Mouse (Mus musculus) mesoderm, embryonic 11.5 days (tissue): ENCODE results near the gene Lrg1.

ENCODE experiments used
- DNase-seq: peaks from one replicate; pipeline ENCODE4 v3.0.0-alpha.2; 2012; ENCODE audit warnings: low read depth, low spot score

Lrg1 gene

DNA sequence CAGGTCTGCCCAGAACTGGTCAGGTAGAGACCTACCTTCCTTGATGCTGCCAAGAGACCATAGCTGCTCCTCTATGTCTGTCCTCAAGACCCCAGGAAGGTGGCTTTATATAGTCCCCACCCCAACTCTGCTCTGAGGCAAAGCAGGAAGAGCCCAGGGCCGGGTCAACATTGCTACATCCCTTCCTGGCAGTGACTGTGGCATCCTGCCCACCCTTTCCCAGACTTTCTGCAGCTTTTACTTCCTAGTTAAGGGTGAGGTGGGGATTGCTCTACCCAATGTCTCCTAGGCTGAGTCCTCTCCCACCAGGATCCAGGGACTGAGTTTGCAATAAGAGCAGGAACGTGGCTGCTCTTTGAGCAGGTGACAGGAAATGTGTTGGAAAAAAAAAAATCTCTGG is at the start of gene Lrg1:
Lrg1 (minus strand) TSS at position 176 of the 400 bp plus-strand sequence.
- no peak for DNase-seq

DNA sequence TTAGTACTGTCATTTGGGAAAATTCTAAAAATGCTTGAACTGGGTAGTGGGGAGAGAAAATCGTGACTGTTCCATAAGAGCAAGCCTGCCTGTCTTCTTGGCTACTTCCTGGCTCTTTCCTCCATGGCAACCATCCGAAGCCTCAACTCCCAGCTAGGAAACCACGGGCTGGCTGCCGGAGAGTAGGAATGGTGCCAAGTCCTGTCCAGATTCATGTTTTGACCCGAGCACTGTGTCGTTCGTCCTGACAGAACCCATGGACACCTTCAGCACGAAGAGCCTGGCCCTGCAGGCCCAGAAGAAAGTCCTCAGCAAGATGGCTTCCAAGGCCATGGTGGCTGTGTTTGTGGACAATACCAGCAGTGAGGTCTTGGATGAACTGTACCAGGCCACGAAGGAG is 49.7 kb upstream of the Lrg1 start:
- DNase-seq, result no peak

DNA sequence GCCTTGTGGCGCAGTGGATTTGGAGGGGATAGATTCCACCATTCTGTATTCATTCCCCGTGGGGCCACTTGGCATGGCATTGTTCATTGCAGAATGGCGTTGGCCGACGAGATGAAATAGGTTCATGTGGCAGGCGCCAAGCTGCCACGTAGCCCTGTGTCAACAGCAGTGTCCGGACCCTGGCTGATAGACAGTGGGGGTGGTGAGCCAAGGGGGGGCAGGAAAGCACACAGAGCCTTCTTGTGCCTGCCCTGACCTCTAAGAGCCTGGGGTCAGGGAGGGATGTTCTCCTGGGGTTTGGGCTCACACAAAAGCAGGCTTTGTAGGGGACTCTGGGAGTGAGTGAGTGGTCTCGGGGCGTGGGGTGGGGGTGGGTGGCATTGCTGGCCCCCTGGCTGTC is 48.8 kb upstream of the Lrg1 start:
- DNase-seq, result peak; percentile 50

DNA sequence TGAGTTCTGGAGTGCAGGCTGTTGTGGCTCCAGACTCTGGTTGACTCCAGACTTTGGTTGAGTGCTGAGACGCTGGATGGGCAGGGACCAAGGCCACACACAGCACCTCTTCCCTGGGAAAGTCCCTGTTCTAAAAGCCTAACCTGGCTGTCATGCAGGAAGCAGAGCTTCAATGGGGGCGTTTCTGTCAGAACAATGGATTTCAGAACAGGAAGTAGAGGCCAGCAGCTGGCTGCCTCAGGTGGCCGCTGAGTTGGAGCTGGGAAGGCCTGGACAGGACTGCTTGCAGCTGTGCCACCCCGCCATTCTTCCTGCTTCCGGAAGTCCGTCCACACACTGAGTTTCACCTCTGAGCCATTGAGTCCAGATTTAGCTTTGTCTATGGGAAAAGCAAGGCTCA is 48.0 kb upstream of the Lrg1 start:
- DNase-seq, result no peak

DNA sequence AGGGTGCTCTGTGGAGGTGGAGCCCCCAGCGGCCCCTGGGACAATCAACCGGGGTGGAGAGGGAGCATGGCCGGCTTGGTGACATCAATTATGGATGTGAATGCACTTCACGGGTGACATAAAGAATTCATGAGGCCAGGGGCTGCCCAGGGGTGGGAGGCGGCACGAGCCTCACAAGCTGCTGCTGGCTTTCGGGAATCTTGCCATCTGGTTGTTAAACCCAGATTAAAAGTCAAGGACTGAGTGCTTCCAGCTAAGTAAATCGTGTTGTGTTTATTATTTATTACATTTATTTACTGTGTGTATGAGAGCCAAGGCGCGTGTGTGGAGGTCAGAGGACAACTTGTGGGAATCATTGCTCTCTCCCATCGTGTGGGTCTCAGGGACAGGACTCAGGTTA is 43.9 kb upstream of the Lrg1 start:
- no peak for DNase-seq

DNA sequence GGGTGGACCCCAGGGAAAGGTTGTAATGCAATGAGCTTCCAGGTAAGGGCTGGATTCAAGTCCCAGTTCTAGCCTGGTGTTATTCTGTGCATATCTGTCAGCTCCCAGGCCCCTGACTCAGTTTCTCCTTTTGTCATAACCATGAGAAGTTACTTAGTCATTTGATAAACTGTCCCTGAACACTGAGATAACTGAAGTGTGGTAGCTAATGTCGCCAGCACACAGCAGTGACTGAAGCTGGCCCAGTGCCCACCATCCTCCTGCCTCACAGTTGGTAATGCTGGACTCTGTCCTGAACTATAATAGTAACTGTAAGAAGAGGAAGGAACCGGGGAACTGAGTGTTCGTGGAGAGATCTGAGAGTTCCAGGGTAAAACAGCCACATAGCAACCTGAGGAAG is 42.7 kb upstream of the Lrg1 start:
- no peak for DNase-seq

DNA sequence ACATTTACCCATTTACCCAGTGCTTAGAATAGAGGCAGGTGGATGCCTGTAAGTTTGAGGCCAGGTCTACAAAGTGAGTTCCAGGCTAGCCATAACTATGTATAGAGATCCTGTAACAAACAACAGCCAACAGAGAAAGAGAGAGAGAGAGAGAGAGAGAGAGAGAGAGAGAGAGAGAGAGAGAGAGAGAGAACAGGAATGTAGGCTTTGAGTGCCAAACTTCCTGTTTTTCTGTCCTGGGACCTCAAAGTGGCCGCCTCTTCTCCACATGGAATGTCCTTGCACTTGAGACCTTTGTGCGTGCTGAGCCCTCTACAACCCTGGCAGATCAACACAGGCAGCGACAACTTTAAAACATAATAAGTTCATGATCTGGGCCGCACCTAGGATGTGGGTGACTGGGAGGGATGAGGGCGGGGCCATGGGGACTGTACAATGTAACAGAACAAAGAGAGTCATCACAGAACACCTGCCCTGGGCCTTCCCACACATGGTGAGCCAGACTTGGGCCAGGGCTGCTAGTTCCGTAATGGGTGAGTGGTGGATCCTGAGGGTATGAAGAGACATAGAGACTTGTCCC is 41.8 kb upstream of the Lrg1 start:
- DNase-seq, result no peak

DNA sequence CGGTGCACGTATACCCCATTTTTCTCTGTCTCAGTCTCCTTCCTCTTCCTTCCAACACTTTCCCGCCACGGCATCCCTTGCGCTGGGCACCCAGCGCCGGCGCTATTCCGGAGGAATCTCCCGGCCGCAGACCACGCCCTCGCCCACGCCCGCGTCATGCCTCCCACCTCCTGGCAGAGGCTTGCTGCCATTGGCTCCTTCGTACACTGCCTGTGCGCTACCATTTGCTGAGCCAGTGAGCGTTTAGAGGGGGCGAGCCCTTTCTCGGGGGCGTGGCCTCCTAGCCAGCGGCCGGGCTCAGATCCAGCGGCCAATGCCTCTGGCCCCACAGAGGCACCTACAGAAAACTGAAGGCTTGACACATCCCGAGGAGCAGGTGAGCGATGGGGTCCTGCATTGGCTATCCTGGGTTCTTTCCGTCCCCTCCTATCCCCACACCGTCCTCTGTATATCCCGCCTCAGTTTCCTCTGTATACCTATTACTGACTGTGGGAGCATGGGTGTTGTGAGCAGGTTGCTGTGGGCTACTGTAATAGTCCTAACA is 40.5 kb upstream of the Lrg1 start, which contains the start of gene Tnfaip8l1:
Tnfaip8l1 (plus strand) TSS at position 247 of the 544 bp plus-strand sequence.
- peak; percentile 94 for DNase-seq

DNA sequence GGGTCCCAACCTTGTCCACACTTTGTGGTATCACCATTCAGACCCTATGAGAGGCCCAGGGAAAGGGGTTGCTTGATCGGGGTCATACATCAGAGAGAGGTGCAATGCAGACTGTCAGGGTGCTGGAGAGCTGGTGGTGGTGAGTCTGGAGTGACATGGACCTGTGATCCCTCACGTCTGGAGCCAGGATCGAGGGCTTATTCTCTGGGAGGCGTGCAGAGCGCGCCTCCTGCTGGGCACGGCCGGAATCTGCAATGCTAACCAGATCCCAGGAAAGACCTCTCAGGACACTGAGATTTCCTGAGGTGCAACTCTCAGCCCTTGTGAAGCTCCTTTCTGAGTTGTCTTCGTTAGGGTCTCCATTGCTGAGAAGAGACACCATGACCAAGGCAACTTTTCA is 37.9 kb upstream of the Lrg1 start:
- peak; percentile 85 for DNase-seq

DNA sequence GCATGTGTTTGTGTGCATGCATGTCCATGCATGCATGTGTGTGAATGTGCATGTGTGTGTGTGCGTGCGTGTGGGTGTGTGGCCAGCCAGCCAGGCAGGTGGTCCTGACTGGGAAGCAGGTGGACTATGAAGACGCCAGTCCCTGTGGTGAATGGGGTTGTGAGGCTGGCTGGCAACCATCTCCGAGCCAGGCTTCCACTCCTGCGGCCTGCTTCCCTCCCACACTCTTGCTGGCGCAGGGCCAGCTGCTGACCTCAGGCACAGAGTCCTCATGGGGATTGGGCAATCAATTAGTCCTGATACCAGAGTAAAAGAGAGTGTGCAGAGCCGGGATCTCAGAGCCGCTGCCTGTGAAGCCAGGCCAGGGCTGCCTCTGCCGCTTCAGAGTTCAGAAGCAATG is 31.8 kb upstream of the Lrg1 start:
- DNase-seq, result peak; percentile 87

DNA sequence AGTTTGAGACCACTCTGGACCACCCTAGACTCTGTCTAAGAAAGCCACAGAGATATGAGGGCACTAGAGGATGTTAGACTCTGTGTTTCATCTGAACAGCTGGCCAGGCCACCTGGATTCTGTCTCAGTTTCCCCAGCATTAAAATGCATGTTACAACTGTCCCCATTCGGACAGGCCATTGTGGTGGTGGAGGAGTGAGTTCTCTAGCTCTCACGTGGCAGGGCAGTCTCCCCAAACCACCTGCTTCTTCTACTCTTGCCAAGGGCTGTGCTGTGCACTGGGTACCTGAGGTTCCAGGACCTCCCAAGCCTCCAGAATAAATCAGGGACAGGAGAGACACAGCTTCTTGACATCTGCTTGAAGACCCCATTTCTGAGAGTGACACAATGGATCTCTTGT is 28.1 kb upstream of the Lrg1 start:
- no peak for DNase-seq

DNA sequence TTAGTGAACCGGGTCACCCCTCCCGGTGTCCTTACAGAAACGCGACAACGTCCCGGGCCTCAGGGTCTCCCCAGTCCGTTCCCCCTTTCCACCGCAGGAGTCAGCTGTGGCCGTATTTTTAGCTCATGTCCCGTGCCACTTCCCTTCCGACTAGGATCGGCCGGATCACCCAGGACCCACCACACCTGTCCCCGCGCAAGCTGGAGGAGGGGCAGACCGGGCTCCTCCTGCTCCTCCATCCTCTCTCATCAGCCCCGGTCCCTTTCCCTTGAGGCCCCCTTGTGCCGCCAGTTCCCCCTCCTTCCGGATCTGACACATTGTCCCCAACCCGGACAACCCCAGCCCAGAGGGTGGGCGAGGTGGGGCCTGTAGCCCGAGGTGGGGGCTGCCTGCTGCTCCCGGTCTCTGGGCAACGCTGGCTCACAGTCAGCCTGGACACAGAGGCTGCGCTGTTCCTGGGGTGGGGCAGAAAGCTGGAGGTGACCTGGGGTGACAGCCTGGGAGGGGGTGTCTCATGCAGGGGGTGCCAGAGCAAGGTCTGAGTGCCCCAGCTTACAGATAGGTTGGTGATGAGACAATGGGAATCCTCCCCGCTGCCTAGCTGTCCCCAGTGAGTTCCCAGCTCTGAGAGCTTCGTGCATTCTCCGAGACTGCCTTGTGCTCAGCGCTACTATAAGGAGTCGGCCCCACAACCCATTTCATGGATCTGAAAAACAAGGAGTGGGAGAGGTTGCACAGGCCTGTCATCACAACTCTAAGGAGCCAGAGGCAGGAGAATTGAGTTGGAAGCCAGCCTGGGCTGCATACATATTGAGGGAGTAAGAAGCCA is 27.2 kb upstream of the Lrg1 start:
- no peak for DNase-seq

DNA sequence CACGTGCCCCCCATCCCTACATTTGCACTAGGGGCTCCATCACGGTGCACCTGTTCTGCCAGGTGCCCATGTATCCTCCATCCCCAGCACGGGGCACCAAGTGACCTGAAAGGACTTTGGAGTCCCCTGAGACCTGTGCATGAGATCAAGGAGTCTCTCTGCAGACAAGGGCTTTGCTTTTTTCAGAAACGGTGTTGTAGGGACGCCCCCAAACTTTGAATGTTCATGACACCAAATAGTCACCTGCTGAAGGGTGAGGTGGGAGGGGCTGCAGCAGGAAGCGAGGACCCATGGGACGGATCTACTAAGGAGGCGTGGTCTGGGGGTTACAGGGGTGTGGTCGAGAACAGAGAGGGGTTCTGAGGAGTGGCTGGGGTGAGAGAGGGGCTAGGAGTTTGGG is 26.5 kb upstream of the Lrg1 start:
- DNase-seq, result no peak

DNA sequence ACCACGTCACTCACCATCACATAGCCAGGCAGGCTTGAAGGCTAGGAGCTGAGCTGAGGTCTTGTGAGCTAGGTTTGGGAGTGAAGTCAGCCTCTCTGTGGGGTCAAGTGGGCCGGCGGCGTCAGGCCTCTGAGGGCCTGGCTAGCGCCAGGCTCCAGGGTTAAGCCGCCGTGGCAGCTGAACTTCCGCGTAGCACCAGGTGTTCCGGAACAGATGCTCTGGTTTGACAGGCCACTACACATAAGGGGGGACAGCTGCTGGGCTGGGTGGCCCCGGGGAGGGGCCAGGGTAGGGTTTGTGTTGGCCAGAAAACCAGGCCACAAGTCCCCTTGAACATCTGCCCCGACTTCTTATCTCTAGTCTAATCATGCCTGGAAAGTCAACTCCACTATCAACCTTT is 25.6 kb upstream of the Lrg1 start:
- DNase-seq, result no peak

DNA sequence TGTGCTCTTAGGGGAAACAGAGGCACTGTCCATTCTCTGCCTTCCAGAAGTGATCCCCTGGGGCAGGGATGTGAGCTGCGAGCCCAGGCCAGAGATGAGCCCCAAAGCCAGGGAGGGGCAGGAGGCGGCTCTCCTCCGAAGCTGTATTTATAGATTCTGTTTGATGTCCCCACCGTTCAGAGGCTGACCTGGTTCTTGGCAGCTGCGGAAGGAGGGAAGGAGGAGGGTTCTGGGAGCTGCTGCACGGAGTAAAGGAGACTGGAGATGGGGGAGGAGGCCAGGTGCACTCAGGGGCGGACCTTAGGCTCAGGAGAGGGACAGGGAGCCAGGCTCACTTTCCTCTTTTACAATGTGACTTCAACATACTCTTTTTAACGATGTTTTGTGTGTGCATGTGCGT is 24.3 kb upstream of the Lrg1 start:
- DNase-seq, result no peak

DNA sequence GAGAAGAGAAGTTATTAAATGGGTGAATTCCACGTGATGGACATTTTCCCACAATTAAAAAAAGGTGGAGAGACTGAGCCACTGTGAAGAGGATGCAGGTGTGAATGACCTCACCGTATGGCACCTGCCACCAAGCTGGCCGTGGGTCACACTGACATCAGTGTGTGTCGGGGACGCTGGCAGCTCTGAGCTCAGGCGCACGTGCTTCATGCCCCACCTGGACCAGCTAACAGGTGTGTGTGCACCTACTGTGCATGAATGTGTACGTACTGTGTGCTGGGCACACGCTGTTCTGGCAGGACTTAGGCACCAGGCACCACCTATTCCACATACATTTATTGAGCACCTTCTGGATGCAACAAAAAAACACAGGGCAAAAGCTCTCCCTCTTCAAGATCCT is 22.7 kb upstream of the Lrg1 start:
- no peak for DNase-seq

DNA sequence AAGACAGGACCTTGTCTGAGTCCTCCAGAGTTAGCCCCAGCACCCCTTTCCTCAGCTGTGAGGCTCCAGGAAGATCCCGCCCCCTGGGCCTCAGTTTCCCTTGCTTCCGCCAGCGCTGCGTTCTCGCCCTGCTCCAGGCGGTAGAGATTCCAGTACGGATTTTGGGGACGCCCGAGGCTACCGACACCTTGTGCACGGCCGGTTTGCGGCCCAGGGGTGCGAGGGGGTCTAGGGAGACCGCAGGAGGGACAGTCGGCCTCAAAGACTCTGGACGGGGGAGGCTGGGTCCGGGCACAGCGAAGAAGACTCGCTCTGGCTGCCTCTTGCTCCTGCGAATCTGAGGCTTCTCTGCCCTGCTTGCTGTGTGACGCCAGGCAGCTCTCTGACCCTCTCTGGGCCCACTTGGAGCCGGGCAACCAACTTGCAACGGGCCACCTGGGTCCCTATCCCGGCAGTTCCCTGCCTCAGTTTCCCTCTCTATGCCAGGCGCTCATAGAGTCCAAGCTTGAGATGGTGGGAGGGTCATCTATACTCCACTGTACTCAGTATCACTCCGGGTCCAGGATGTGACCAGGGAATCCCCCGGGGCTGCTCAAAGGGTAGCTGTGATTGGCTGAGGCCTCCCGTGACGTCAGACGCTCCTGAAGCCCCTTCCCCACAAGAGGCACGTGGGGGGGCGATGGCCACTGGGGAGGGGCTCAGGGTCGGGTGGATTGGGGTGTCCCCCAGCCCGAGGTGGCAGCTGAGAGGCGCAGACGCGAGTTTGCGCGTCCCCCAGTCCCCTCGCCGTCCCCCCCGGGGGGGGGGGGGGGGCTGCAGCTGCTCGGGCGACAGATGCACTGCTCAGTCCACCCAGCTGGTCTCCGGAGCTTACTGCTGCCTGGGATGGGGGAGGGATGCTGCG is 20.2 kb upstream of the Lrg1 start:
- peak; percentile 67 for DNase-seq

DNA sequence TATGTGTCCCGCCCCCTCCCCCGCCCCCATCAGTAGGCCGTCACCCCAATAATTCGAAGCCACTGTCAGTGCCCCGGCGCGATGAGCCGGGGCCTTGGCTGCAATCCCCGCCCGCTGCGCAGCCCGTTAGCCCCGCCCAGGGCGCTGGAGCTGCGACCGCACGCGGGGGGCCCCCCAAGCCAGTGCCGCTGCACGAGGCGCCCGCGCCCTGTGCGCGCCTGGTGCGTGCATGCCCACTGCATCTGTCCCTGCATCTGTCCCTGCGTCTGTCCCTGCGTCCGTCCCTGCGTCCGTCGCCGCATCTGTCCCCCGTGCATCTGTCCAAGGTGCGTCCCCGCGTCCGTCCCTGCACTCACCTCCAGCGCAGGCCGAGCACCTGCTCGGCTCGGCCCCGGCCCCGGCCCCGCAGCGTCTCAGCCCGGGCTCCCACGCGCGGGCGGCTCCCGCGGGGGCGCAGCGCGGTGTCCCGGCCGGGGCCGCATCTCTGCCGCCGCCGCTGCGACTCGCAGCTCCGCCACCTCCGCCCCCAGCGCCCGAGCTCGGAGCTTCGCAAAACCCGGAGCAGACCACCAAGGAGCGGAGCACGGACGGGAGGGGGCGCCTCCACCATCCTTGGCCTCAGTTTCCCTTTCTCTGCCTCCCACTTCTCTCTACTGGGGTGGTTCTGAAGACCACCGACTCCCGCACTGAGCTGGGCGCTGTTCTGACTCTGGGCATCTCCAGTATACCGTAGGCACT is 18.2 kb upstream of the Lrg1 start, which contains the start of gene Sema6b:
Sema6b (minus strand) TSS at position 486 of the 738 bp plus-strand sequence.
- DNase-seq, result peak; percentile 70

DNA sequence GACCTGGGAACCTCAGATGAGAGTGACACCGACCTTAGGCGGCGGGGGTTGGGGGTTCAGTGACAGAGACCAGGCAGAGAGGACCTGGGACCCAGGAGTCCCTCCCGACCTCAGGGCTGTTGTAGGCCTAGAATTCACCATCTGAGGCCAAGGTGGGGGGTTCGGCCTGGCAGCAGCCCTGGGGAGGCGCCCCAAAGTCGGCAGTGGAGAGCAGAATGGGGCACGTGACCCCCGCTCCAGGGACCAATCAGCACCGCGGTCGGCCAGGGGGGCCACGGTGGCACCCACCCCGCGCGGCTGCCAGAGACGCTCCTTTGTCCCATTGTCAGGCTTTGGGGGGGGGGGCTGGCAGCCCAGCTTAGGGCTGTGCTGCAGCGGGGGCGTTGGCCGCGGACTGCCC is 17.6 kb upstream of the Lrg1 start:
- DNase-seq, result no peak

DNA sequence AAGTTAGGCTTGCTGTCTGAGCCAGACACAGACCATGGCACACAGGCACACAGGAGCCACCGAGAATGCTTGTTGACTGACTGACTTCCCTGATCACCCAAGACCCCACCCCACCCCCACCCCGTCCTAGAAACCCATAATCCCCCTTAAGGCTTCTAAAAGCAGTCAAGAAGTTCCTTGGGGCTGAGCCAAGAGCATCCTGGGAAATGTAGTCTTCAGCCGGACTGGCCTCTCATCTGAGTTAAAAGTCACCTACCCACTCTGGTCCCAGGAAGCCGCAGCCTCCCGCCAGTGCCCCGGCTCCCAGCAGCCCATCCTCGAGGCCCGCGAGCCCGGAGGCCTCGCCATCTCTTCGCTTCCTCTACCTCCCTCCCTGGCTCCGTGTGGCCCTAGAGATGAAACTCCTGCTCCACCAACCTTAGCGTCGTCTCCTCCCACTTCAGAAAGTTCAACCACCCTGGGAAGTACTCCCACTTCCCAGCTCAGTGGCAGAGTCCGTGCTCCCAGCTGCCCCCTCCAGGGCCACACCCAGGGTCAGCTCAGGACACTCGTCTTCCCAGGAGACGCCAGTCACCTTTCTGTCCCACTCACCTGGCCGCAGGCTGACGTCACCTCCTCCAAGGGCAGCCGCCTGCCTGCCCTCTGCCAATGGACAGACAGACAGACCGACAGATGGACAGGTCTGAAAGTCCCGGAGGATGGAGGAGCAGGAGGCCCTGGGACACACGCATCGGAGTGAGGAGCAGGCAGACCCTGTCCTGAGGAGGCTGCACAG is 16.2 kb upstream of the Lrg1 start:
- no peak for DNase-seq

DNA sequence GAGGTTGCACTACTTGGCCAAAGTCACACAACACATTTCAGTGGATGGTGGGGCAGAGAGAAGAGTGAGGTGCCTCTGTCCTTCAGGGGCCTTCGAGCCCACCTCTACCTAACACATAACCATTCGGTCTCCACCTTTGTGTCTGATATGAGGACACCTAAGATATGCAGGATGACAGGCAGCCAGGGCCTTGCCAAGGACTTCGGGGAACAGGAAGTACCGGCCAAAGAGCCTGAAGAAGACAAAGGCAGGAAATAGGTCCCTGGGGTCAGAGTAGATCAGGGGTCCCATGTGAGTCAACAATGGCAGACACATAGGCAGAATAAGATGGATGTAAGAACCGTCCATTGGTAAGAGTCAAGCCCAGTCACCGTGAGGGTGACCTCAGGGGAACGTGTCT is 14.8 kb upstream of the Lrg1 start:
- DNase-seq, result no peak
